Mouse (Mus musculus): ENCODE data around the gene Sp9.

DNA sequence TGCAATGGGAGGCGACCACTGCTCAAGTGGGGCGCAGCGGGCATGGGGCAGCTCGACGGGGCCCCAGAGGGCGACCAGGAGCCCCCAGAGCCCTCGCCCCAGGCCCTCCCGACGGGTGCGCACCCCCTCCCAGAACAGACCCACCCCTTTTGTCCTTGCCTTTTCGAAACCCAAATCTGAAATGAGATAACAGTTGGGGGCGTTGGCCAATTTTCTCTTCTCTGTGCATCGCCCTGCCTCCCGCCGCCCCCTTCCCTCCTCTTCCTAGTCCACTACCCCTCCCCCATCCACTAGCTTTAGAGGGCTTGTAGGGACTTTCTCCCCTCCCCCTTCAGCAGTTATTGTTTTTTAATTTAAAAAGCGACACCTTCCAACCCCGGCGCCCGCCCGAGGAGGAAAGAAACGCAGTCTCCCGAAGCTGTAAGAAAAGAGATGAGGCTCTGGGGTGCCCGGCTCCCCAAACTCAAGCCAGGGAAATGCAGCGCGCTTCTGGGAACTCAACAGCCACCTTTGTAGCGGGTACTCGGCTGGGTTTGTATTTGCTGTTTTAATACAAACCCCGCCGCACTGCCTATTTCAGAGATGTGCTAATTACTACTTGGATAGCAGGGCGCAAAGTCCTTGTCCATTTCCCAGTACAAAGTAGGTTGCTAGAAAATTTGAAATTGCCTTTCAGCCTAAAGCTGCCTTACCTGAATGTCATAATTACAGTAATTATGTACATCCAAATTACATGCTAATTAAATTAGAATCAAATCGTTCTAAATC lies 7.7 kb downstream of the Sp9 start:
- TF ChIP-seq TAL1 (IDR thresholded peaks at IDR 0.05; ENCODE audit: low read length) = no peak
- TF ChIP-seq GATA1 (IDR thresholded peaks at IDR 0.05; ENCODE audit: low read length) = no peak

All from erythroblast, embryonic 14.5 days (primary cell).